Mouse (Mus musculus): Measurements from ENCODE around the gene Sec24d.

DNA sequence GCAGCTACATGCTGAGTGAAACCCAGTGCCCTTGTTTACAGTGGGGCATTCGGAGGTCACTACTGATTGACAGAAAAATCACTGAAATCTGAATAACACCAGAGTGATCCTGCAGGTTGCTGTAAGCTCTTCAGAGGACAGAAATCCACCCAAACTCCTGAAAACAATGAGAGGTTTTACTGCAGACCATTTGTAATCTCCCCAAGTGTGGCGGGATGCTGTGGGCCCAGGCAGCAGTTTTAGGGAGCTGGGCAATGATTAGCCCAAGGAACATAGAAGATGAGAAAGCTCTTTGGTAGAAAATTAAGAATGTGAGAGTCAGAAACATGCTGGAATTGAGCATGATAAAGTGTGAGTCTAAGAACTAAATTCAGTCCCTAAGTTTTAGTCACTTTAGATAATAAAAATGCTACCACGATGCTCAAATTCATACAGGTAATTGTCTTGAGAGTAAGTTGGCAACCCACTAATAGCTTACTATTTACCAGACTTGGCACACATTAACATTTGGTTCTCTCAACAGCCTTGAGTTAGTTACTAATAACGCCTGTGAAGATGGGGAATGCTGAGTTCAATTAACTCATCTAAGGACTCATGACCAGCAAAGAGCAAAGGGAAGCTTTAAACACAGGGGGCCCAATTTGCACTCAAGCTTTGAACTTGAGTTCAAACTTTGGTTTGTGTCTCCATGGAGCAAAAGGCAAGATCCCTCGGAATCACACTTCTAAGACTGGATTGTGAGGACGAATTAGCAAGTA lies 144.7 kb downstream of the Sec24d start:
- TF ChIP-seq POLR2A (IDR thresholded peaks at IDR 0.05; ENCODE audit: borderline replicate concordance, low read depth, low read length) (no peak), CTCF (IDR thresholded peaks at IDR 0.05; ENCODE audit: low read depth, low read length) (no peak)

All from bone marrow macrophage, adult 2 months (primary cell).